Mouse (Mus musculus): ENCODE data around the gene Scg2. TPM values are rescaled to one million over a fixed set of nuclear protein-coding genes. Genes with fewer than 3 reads are reported as not detected.

Gene Scg2
- not detected for total RNA-seq (2023)

GRCm38 (mm10) chr1:79439609-79440308, at the start of gene Scg2:
TSS of gene Scg2 (minus strand) at chr1:79440120.

Other genes with a start within 250 kb of the Scg2 start
- 11.1 TPM for gene Ap1s3, start 231.9 kb upstream of the Scg2 start, total RNA-seq (2023)

All from CD4-positive naive resting alpha-beta T cell, adult 76 days (primary cell).